Mouse (Mus musculus): ENCODE results near the gene Dusp12. TPM values are rescaled to one million over a fixed set of nuclear protein-coding genes. Genes with fewer than 3 reads are reported as not detected.

Dusp12 gene
- polyA plus RNA-seq, 1 experiment from 2014 or later = 37.9 TPM

DNA sequence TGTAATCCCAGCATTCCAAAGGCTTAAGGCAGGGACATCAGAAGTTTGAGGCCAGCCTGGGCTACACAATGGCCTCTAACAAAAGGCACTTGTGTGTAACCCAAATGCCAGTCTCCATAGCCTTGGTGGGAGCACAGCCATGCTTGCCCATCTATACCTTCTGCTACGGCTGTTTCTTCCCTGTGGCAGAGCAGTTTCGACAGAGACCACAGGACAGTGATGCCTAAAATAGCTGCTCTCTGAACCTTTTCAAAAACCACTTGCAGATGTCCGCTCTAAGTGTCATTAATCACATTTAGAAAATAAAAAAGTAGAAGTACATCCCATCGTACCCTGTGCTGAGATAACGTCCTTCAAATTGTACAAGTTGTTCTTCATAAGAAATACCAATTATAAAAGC is 19.9 kb downstream of the Dusp12 start:
- H3K27me3 ChIP-seq (ENCODE audit: insufficient read depth, poor library complexity, severe bottlenecking) = no peaks in the 10 kb centered on the region
- H3K4me1 ChIP-seq = peaks cover 34% of the 10 kb centered on the region
- WGBS = 44% methylated on average over 5 of the region's 5 CpGs
- H3K4me3 ChIP-seq = peak overlapping the region; percentile 37
- H3K9me3 ChIP-seq = no peaks in the 10 kb centered on the region
- peak overlapping the region; percentile 56; the same call in 1 of the 2 replicates for H3K27ac ChIP-seq
- DNase-seq (ENCODE audit: low spot score) = peak; percentile 64
- no peaks in the 10 kb centered on the region for H3K36me3 ChIP-seq

DNA sequence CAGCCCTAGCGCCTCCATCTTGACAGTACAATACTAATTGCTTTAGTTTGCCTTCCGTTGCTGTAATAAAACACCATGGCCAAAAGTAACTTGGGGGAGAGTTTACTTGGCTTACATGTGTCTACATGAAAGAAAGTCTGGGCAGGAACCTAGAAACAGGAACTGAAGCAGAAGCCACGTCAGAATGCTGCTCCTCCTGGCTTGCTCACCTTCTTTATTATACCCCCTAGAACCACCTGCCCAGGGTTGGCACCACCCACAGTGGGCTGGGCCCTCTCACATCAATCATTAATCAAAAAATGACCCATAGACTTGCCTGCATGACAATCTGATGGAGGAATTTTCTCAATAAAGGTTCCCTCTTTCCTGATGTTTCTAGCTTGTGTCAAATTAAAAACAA is 20.6 kb downstream of the Dusp12 start:
- Histone ChIP-seq H3K9me3 (no peaks in the 10 kb centered on the region), H3K4me1 (peaks cover 34% of the 10 kb centered on the region), H3K36me3 (no peaks in the 10 kb centered on the region), H3K27me3 (ENCODE audit: insufficient read depth, poor library complexity, severe bottlenecking) (no peaks in the 10 kb centered on the region), H3K4me3 (no peak overlapping the region), H3K27ac (no peak overlapping the region)
- WGBS = 89% methylated on average over 3 of the region's 3 CpGs
- DNase-seq (ENCODE audit: low spot score) = no peak

DNA sequence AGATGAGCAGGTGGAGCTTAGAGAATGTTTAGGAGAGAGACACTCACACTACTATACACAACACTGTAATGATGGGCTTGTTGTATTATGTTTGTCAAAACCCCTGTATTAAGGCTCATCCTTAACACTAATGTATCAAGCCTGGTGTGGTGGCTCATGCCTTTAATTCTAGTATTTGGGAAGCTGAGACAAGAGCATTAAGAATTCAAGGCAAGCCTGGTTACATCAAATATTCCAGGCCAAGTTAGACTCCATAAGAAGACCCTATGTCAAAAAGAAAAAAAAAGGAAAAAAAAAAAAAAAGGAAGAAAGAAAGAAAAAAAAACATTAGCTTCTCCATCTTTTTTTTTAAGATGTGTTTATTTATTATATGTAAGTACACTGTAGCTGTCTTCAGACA is 21.1 kb downstream of the Dusp12 start:
- H3K36me3 ChIP-seq = no peaks in the 10 kb centered on the region
- no peak for DNase-seq (ENCODE audit: low spot score)
- H3K27ac ChIP-seq = no peak overlapping the region
- no peak overlapping the region for H3K4me3 ChIP-seq
- no peaks in the 10 kb centered on the region for H3K27me3 ChIP-seq (ENCODE audit: insufficient read depth, poor library complexity, severe bottlenecking)
- peaks cover 34% of the 10 kb centered on the region for H3K4me1 ChIP-seq
- no peaks in the 10 kb centered on the region for H3K9me3 ChIP-seq

DNA sequence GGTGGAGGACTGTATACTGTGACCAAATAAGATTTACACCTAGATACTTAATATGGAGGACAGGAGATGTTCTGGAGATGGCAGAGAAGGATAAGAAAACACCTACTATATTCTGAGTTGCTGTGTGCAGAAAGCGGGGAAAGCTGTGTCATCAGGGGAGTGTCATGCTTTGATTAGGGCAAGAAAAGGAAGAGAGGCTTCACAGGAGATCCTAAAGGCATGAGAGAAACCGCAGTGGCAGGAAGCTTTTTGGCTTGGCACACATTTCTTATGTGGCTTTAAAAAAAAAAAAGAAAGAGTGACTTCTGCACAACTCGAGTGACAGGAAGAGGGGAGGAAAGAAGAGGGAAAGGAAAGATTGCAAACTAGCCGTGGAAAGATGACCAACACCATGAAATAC is 22.3 kb downstream of the Dusp12 start:
- Histone ChIP-seq H3K4me1 (peaks cover 34% of the 10 kb centered on the region), H3K27ac (no peak overlapping the region), H3K9me3 (no peaks in the 10 kb centered on the region), H3K27me3 (ENCODE audit: insufficient read depth, poor library complexity, severe bottlenecking) (no peaks in the 10 kb centered on the region), H3K36me3 (no peaks in the 10 kb centered on the region), H3K4me3 (no peak overlapping the region)
- no peak for DNase-seq (ENCODE audit: low spot score)
- 52% methylated on average over 4 of the region's 4 CpGs for WGBS

DNA sequence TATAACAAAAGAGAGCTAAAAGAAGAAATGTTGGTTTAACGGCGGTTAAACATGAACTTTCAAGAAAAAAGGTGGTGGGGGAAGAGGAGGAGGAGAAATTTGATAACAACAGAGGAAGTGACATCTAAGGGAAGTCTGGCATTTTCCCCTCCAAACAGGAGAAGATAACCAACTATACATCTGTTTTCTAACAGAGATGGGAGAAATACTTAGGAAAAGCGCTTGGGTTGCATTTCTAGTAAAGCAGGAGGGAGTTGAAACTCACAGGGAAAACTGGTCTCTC is 23.0 kb downstream of the Dusp12 start:
- 56% methylated on average over 3 of the region's 3 CpGs for WGBS

DNA sequence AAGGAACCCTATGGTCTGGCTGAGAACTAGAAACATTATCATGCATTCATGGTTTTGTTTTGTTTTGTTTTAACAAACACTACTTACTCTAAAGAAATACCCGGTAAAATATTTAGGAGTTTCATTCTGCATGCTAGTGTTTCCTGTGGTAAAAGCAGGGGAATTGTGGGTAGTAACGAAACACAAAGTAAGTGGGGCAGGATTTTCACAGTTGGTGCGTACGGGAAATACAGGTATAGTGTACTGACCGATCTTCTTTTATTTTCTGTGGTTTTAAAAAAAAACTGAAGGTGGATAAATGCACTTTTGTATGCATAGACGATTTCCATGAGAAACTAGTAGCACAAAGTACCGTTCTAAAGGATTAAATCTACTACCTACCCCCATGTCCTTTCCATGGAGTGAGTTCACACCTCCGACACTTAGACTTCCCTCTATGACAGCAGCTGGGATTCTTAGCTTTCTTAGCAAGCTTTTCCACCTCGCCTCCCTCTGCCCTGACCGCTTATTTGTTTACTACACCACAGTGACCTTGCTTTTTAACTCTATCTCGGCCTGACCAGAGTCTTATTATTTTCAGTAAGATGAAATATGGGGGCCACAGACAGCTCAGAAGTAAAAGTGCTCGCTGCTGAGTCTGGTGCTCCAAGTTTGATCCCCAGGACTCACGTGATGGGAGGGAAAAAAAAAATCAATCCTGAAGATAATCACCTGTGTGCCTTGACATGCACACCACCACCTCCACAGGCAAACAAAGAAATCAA is 23.5 kb downstream of the Dusp12 start:
- Histone ChIP-seq H3K36me3 (no peaks in the 10 kb centered on the region), H3K4me3 (no peak overlapping the region), H3K9me3 (no peaks in the 10 kb centered on the region), H3K27ac (0 out of 2 replicates have a peak overlapping the region, but pooled peaks have one; percentile 22), H3K4me1 (peaks cover 34% of the 10 kb centered on the region), H3K27me3 (ENCODE audit: insufficient read depth, poor library complexity, severe bottlenecking) (no peaks in the 10 kb centered on the region)
- 72% methylated on average over 13 of the region's 13 CpGs for WGBS
- DNase-seq (ENCODE audit: low spot score) = no peak

More for the DNA sequence above, 23.0 kb downstream of the Dusp12 start:
- Histone ChIP-seq H3K9me3 (no peaks in the 10 kb centered on the region), H3K36me3 (no peaks in the 10 kb centered on the region), H3K4me3 (no peak overlapping the region), H3K4me1 (peaks cover 34% of the 10 kb centered on the region), H3K27me3 (ENCODE audit: insufficient read depth, poor library complexity, severe bottlenecking) (no peaks in the 10 kb centered on the region), H3K27ac (peak overlapping the region; percentile 49; the same call in 1 of the 2 replicates)
- DNase-seq (ENCODE audit: low spot score) = no peak

DNA sequence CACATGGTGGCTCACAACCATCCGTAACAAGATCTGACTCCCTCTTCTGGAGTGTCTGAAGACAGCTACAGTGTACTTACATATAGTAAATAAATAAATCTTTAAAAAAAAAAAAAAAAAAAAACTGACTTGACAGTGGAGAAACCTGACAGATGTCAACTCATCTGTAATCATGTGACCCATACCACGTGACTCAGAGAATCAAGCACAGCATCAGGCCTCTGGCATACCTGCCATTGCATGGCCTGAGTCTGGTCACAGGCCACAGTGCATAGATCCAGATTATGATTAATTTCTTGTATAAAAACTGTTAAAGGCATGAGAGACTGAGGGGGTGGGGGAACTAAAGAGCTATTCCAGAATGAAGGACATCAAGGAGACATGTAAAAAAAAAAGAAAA is 26.5 kb downstream of the Dusp12 start:
- Histone ChIP-seq H3K27ac (no peak overlapping the region), H3K4me3 (no peak overlapping the region), H3K4me1 (peaks cover 22% of the 10 kb centered on the region), H3K36me3 (no peaks in the 10 kb centered on the region), H3K9me3 (no peaks in the 10 kb centered on the region), H3K27me3 (ENCODE audit: insufficient read depth, poor library complexity, severe bottlenecking) (no peaks in the 10 kb centered on the region)
- WGBS = 73% methylated on average over 2 of the region's 2 CpGs
- DNase-seq (ENCODE audit: low spot score) = no peak

DNA sequence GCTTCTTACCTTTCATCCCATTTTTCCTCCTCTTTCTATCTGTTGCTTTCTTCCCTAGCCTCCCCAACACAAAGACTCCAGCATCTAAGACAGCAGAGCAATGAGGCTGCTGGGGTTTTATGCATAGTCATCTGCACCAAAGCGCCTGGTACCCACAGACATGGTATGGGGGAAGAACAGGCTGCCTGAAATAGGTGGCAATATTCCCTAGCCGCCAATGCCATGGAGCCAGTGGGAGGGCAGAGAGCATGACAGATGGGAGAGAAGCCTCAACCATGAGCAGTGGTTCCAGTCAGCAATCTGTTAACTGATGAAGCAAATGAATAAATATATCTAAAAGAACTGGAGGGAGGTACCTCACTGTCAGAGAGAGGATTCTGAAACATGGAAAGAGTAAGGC is 28.0 kb downstream of the Dusp12 start:
- WGBS = 67% methylated on average over 2 of the region's 2 CpGs
- no peaks in the 10 kb centered on the region for H3K9me3 ChIP-seq
- no peak overlapping the region for H3K4me3 ChIP-seq
- peaks cover 12% of the 10 kb centered on the region for H3K4me1 ChIP-seq
- H3K36me3 ChIP-seq = no peaks in the 10 kb centered on the region
- no peak overlapping the region for H3K27ac ChIP-seq
- no peak for DNase-seq (ENCODE audit: low spot score)
- no peaks in the 10 kb centered on the region for H3K27me3 ChIP-seq (ENCODE audit: insufficient read depth, poor library complexity, severe bottlenecking)

DNA sequence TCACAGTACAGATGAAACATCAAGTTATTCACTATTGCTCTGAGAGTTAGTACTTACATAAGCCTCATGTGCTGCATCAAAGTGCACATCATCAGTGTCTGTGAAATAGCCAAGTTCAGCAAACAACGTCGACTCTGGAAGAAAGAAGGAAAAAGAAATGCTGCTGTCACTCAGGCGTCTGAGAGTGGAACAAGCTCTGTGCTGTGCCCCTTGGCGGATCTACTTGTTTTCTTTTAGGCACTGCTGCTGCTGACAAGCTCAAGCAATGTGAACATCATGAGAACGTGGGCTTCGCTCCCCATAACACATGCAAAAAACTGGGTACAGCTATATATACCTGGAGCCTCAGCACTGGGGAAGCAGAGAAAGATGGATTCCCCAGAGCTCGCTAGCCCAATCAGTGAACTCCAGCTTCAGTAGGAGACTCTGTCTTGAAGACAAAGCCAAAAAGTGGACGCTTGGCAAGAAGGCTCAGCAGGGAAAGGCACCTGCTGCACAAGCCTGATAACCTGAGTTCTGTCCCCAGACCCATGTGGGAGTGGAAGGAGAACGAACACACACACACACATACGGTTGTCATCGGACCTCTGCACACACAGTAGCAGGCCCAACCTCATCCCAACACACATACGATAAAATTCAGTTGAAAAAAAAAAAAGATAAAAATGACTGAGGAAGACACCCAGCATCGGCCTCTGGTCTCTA is 30.1 kb downstream of the Dusp12 start:
- peaks cover 18% of the 10 kb centered on the region for H3K4me1 ChIP-seq
- H3K9me3 ChIP-seq = no peaks in the 10 kb centered on the region
- H3K27ac ChIP-seq = no peak overlapping the region
- H3K4me3 ChIP-seq = no peak overlapping the region
- peaks cover 1% of the 10 kb centered on the region; the same call in 1 of the 2 replicates for H3K36me3 ChIP-seq
- H3K27me3 ChIP-seq (ENCODE audit: insufficient read depth, poor library complexity, severe bottlenecking) = no peaks in the 10 kb centered on the region
- WGBS = 80% methylated on average over 13 of the region's 13 CpGs
- DNase-seq (ENCODE audit: low spot score) = peak; percentile 80

DNA sequence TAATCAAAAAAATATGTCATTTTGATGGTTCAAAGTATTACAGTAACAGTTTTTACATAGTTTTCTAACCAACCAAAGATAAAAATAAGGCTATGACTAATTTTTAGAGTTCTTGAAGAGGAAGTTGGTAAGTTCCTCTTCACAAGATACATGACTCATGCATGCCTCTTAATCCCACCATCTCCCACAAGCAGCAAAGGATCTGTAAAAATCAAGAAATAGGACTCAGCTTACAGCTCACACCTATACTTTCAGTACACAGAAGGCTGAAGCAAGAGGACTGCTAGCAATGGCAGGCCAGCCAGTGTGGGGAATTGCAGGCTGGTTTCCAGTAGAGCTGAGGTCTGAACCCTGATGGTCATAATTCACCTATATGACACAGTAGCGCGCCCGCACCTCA is 31.7 kb downstream of the Dusp12 start:
- H3K4me1 ChIP-seq = peaks cover 23% of the 10 kb centered on the region
- no peaks in the 10 kb centered on the region for H3K27me3 ChIP-seq (ENCODE audit: insufficient read depth, poor library complexity, severe bottlenecking)
- no peaks in the 10 kb centered on the region for H3K9me3 ChIP-seq
- no peak overlapping the region for H3K27ac ChIP-seq
- 96% methylated on average over 3 of the region's 3 CpGs for WGBS
- H3K36me3 ChIP-seq = peaks cover 8% of the 10 kb centered on the region; the same call in 1 of the 2 replicates
- H3K4me3 ChIP-seq = no peak overlapping the region
- no peak for DNase-seq (ENCODE audit: low spot score)

DNA sequence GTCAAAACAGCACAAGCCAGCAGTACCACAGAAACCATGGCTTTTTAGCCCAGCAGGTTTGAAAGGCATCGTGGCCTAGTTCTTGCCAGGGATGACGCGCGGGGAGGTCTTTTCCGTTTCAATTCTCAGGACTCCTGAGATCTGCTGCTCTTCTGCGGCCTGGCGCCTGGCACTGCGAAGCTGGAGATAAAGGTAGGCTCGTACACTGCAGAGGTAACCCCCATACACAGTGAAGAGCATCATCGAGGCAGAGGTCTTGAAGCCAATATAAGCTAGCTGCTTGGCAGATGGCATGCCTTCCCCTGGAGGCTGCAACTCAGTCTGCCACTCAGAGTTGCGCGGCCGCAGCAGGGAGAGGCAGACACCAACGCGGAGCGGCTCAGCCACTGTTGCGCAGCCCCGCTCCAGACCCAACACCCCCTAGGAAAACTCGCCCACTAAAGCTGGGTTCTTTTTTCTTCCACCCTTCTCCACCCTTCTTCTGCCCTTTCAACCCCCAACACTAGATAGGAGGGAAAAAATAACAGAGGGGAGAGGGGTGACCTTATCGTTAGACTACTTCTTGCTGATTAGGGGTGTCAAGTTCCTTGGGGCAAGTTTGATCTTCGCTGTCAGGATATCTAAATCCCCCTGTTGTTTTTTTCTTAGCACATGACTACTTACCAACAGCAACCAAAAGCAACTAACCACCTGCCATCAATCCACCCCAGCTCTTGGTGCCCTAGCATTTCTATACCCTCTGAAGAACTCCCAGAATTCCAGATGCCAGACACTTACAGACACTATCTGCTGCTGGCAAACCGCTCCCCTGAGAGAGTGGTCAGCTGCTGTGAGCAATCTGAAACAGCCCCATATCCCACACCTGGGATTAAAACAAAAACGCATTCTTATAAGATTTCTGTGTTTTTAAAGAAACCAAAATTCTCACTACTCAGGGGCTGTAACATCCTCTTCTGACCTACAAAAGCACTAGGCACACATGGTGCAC is 34.4 kb downstream of the Dusp12 start:
- no peak for DNase-seq (ENCODE audit: low spot score)
- H3K4me3 ChIP-seq = peak overlapping the region; percentile 38
- peaks cover 29% of the 10 kb centered on the region for H3K4me1 ChIP-seq
- no peaks in the 10 kb centered on the region for H3K9me3 ChIP-seq
- H3K27me3 ChIP-seq (ENCODE audit: insufficient read depth, poor library complexity, severe bottlenecking) = no peaks in the 10 kb centered on the region
- peak overlapping the region; percentile 57 for H3K27ac ChIP-seq
- H3K36me3 ChIP-seq = peaks cover 17% of the 10 kb centered on the region; the same call in 1 of the 2 replicates
- WGBS = 47% methylated on average over 23 of the region's 23 CpGs

DNA sequence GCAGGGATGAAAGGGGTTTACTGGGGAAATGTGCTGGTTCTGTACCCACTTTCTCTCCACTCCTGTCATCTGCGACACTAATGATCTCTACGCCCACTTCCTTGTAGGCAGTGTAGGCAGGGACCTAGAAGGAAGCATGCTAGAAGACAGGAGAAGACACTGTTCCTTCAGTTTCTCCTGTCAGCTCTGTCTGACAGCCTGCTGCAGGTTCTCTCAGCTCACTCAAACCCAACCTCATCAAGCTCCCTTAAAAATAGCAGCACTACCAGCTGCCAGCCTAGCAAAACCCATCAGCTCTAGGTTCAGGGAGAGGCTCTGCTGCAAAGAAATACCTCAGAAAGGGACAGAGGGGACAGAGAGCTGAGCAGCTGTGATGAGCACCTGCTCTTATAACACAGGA is 35.3 kb downstream of the Dusp12 start:
- 90% methylated on average over 2 of the region's 2 CpGs for WGBS
- Histone ChIP-seq H3K4me3 (no peak overlapping the region), H3K27ac (peak overlapping the region; percentile 53), H3K36me3 (peaks cover 17% of the 10 kb centered on the region; the same call in 1 of the 2 replicates), H3K27me3 (ENCODE audit: insufficient read depth, poor library complexity, severe bottlenecking) (no peaks in the 10 kb centered on the region), H3K9me3 (no peaks in the 10 kb centered on the region), H3K4me1 (peaks cover 34% of the 10 kb centered on the region)
- DNase-seq (ENCODE audit: low spot score) = no peak
